Comparison of ENCODE assay signal across 34 mouse cellular contexts in genomic region chr11:72095994-72096393, GRCm38 (mm10). TPM values are rescaled to one million over a fixed set of nuclear protein-coding genes. Genes with fewer than 3 reads are reported as not detected.
DNase-seq lines count a peak whose midpoint lies in the region; ATAC-seq lines count a peak whose summit lies in the region.
"Had no signal": no experiment of that assay in that cellular context is flagged by ENCODE, and none has a peak within 500 bp of the region (broad histone marks: within the 10 kb centered on the region; RNA-seq: fewer than 3 reads in every experiment).

No protein-coding gene starts in this region.

- ATAC-seq in midbrain, embryonic 16.5 days = no peak
- 0 out of 2 replicates have a peak, but pooled peaks have one; percentile 10 for ATAC-seq in hindbrain, embryonic 16.5 days
- ATAC-seq: CD4-positive, CD25-positive, alpha-beta regulatory T cell, adult 4 months; forebrain, postnatal 0 days; intestine, postnatal 0 days; lung, postnatal 0 days had no signal

- intact Hi-C loops in heart, postnatal 10 days (cut with DNase I) = no loop called here

- H3K4me1 ChIP-seq in midbrain, embryonic 10.5 days = peaks cover 24% of the 10 kb centered on the region
- H3K4me1 ChIP-seq in midbrain, embryonic 16.5 days (ENCODE audit: control insufficient read depth, insufficient read depth, low read length) = peaks cover 12% of the 10 kb centered on the region; the same call in 1 of the 2 replicates
- no peaks in the 10 kb centered on the region; the same call in none of the 2 replicates for H3K4me1 ChIP-seq in hindbrain, embryonic 16.5 days (ENCODE audit: control insufficient read depth, insufficient read depth, low read depth, low read length)
- H3K4me1 ChIP-seq: limb, embryonic 10.5 days; megakaryocyte, embryonic 14.5 days; stomach, embryonic 15.5 days had no signal

- H3K36me3 ChIP-seq in midbrain, embryonic 10.5 days = no peaks in the 10 kb centered on the region
- H3K36me3 ChIP-seq in midbrain, embryonic 16.5 days (ENCODE audit: control insufficient read depth, insufficient read depth, low read length) = no peaks in the 10 kb centered on the region
- H3K36me3 ChIP-seq in hindbrain, embryonic 16.5 days (ENCODE audit: control insufficient read depth, insufficient read depth, low read length) = no peaks in the 10 kb centered on the region
- H3K36me3 ChIP-seq: embryonic facial prominence, embryonic 10.5 days; embryonic facial prominence, embryonic 15.5 days; forebrain, embryonic 12.5 days; limb, embryonic 10.5 days; limb, embryonic 15.5 days; liver, embryonic 13.5 days; stomach, embryonic 15.5 days had no signal

- H3K9me3 ChIP-seq in midbrain, embryonic 10.5 days (replicated peaks) = no peaks in the 10 kb centered on the region
- no peaks in the 10 kb centered on the region for H3K9me3 ChIP-seq in midbrain, embryonic 16.5 days (replicated peaks; ENCODE audit: control insufficient read depth, low read length, poor library complexity, severe bottlenecking)
- H3K9me3 ChIP-seq in hindbrain, embryonic 16.5 days (ENCODE audit: control insufficient read depth, low read length) = no peaks in the 10 kb centered on the region
- H3K9me3 ChIP-seq: embryonic facial prominence, embryonic 10.5 days; embryonic facial prominence, embryonic 15.5 days; forebrain, embryonic 12.5 days; limb, embryonic 10.5 days; limb, embryonic 15.5 days; liver, embryonic 13.5 days; megakaryocyte, embryonic 14.5 days; stomach, embryonic 15.5 days had no signal

- DNase-seq in midbrain, embryonic 10.5 days (ENCODE audit: low spot score) = no peak
- peak; percentile 17 for DNase-seq in retina, embryonic 14.5 days (ENCODE audit: low spot score)
- DNase-seq in retina, postnatal 1 day = no peak
- DNase-seq in heart, postnatal 10 days = no peak
- no peak for DNase-seq in frontal cortex, postnatal 25 days (ENCODE audit: low spot score in 2 of 2)
- DNase-seq: adrenal gland, postnatal 25 days; cerebellum, adult 18-20 months; cerebellum, postnatal 10 days; forebrain, postnatal 0 days; gastrocnemius, postnatal 10 days; kidney, adult 9 months; kidney, postnatal 10 days; layer of hippocampus, adult 9-11 months; liver, embryonic 13.5 days; lung, adult 18-20 months; lung, postnatal 4 days; right cerebral cortex, postnatal 25 days; thymus, postnatal 25 days had no signal

- no peak overlapping the region for H3K9ac ChIP-seq in midbrain, embryonic 16.5 days (ENCODE audit: low read depth, low read length)
- H3K9ac ChIP-seq in hindbrain, embryonic 16.5 days (ENCODE audit: low read depth, low read length) = no peak overlapping the region
- H3K9ac ChIP-seq: embryonic facial prominence, embryonic 15.5 days; forebrain, embryonic 12.5 days; forebrain, postnatal 0 days; limb, embryonic 15.5 days; liver, embryonic 13.5 days; stomach, embryonic 15.5 days had no signal

- no peaks in the 10 kb centered on the region for H3K27me3 ChIP-seq in midbrain, embryonic 10.5 days (ENCODE audit: low read depth, poor library complexity, severe bottlenecking)
- no peaks in the 10 kb centered on the region for H3K27me3 ChIP-seq in midbrain, embryonic 16.5 days (ENCODE audit: control insufficient read depth, insufficient read depth, low read depth, low read length)
- H3K27me3 ChIP-seq in hindbrain, embryonic 16.5 days (replicated peaks; ENCODE audit: control insufficient read depth, insufficient read depth, low read length) = no peaks in the 10 kb centered on the region
- H3K27me3 ChIP-seq: embryonic facial prominence, embryonic 15.5 days; forebrain, embryonic 12.5 days; limb, embryonic 15.5 days; liver, embryonic 13.5 days; stomach, embryonic 15.5 days had no signal

- H3K27ac ChIP-seq in midbrain, embryonic 10.5 days (replicated peaks) = 0 out of 2 replicates have a peak overlapping the region, but pooled peaks have one; percentile 30
- H3K27ac ChIP-seq in midbrain, embryonic 16.5 days (ENCODE audit: low read length) = no peak overlapping the region
- H3K27ac ChIP-seq in hindbrain, embryonic 16.5 days (ENCODE audit: low read depth, low read length) = no peak overlapping the region
- H3K27ac ChIP-seq: embryonic facial prominence, embryonic 10.5 days; embryonic facial prominence, embryonic 15.5 days; forebrain, embryonic 12.5 days; limb, embryonic 10.5 days; limb, embryonic 15.5 days; liver, embryonic 13.5 days; stomach, embryonic 15.5 days had no signal

- no peak overlapping the region for H3K4me3 ChIP-seq in midbrain, embryonic 10.5 days
- H3K4me3 ChIP-seq in midbrain, embryonic 16.5 days (ENCODE audit: low read depth, low read length) = no peak overlapping the region
- H3K4me3 ChIP-seq in hindbrain, embryonic 16.5 days (ENCODE audit: low read length) = no peak overlapping the region
- H3K4me3 ChIP-seq: embryonic facial prominence, embryonic 10.5 days; embryonic facial prominence, embryonic 15.5 days; forebrain, embryonic 12.5 days; limb, embryonic 10.5 days; limb, embryonic 15.5 days; liver, embryonic 13.5 days; megakaryocyte, embryonic 14.5 days; stomach, embryonic 15.5 days had no signal

- H3K4me2 ChIP-seq in midbrain, embryonic 16.5 days (ENCODE audit: low read length) = no peak overlapping the region
- H3K4me2 ChIP-seq in hindbrain, embryonic 16.5 days (ENCODE audit: low read length) = no peak overlapping the region
- H3K4me2 ChIP-seq: embryonic facial prominence, embryonic 15.5 days; forebrain, embryonic 12.5 days; limb, embryonic 15.5 days; liver, embryonic 13.5 days; stomach, embryonic 15.5 days had no signal

- WGBS in midbrain, embryonic 10.5 days = 58% methylated on average over 3 of the region's 3 CpGs
- 31% methylated on average over 3 of the region's 3 CpGs for WGBS in midbrain, embryonic 16.5 days
- 35% methylated on average over 3 of the region's 3 CpGs for WGBS in hindbrain, embryonic 16.5 days

RNA-seq across cellular contexts. Expression of gene Pitpnm3, which starts 39.6 kb away (rescaled TPM):
- polyA plus RNA-seq in midbrain, embryonic 10.5 days (2016; fragmentation: Nextera tagmentation; extraction: Ambion mirVana) = 0.10 and 0.25 TPM in 2 replicates
- polyA plus RNA-seq in midbrain, embryonic 16.5 days (2015; fragmentation: Nextera tagmentation; extraction: Ambion mirVana) = 5.4 and 6.1 TPM in 2 replicates
- 5.5 and 5.8 TPM in 2 replicates for polyA plus RNA-seq in hindbrain, embryonic 16.5 days (2015; fragmentation: Nextera tagmentation; extraction: Ambion mirVana)
- 1 to 10 TPM; 1.3 to 2.1 TPM for total RNA-seq in heart, postnatal 10 days (2021)
- total RNA-seq: common myeloid progenitor, adult 5-6 weeks had no signal

RNA-seq across cellular contexts. Expression of gene Pimreg, which starts 54.2 kb away (rescaled TPM):
- 251 and 280 TPM in 2 replicates for polyA plus RNA-seq in midbrain, embryonic 10.5 days (2016; fragmentation: Nextera tagmentation; extraction: Ambion mirVana)
- 19.4 and 24.5 TPM in 2 replicates for polyA plus RNA-seq in midbrain, embryonic 16.5 days (2015; fragmentation: Nextera tagmentation; extraction: Ambion mirVana)
- 33.5 and 38.5 TPM in 2 replicates for polyA plus RNA-seq in hindbrain, embryonic 16.5 days (2015; fragmentation: Nextera tagmentation; extraction: Ambion mirVana)
- 10 to 100 TPM; 14.3 to 17.7 TPM for total RNA-seq in heart, postnatal 10 days (2021)

RNA-seq across cellular contexts. Expression of gene Aipl1, which starts 58.7 kb away (rescaled TPM):
- 0.67 and 0.97 TPM in 2 replicates for polyA plus RNA-seq in midbrain, embryonic 10.5 days (2016; fragmentation: Nextera tagmentation; extraction: Ambion mirVana)
- 0.34 and 0.65 TPM in 2 replicates for polyA plus RNA-seq in midbrain, embryonic 16.5 days (2015; fragmentation: Nextera tagmentation; extraction: Ambion mirVana)
- polyA plus RNA-seq in hindbrain, embryonic 16.5 days (2015; fragmentation: Nextera tagmentation; extraction: Ambion mirVana) = 0.27 and 0.41 TPM in 2 replicates
- total RNA-seq in heart, postnatal 10 days (2021) = under 1 TPM; 0.15 to 0.17 TPM
- total RNA-seq: adrenal gland, adult 18-20 months; heart, postnatal 25 days had no signal
- polyA plus RNA-seq: CD4-positive, CD25-positive, alpha-beta regulatory T cell, adult 4 months; large intestine, adult 2 months had no signal
